Mouse (Mus musculus) heart, adult 9 months (tissue): ENCODE data around the gene Serinc5.

Source experiments
- DNase-seq, 2 experiments: peaks; one replicate each; pipeline ENCODE4 v3.0.0; 2022; ENCODE audit warnings: low spot score in 2 of 2

Serinc5 gene

DNA sequence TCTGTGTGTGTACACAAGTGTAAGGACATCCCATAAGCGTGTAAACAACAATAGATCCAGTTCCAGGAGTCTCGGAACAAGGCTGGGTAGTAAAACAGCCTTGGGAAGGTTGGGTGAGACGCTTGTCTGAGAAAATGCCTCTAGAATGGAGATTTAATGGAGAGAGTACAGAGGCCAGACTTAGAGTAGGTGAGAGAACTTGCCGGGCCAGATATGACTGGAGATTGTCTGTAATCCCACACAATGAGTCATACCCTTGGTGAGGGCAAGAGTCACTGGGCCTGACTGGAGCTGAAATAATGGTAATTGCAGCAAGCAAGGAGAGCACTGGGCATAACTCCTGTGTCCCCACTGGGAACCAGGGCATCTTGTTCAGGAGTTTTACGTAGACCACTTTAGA lies 2.2 kb downstream of the Serinc5 start:
- no peak for DNase-seq

DNA sequence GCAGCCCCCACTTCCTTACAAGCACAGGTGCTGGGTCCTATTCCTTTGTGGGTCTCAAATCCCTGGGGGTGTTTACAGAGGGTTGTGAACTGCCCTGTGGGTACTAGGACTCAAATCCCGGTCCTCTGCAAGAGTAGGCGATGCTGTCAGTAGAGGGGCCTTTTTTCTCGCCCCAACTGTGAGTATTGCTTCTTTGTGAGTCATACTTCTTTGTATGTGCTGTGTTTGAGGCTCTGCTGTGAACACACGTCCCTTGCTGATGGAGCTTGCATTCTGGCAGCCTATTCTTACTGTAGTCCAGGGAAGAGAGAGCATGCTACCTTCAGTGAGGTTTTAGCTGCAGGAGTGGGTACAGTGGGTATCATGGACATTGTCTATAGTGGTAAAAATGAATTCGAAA lies 4.3 kb downstream of the Serinc5 start:
- DNase-seq, result no peak

DNA sequence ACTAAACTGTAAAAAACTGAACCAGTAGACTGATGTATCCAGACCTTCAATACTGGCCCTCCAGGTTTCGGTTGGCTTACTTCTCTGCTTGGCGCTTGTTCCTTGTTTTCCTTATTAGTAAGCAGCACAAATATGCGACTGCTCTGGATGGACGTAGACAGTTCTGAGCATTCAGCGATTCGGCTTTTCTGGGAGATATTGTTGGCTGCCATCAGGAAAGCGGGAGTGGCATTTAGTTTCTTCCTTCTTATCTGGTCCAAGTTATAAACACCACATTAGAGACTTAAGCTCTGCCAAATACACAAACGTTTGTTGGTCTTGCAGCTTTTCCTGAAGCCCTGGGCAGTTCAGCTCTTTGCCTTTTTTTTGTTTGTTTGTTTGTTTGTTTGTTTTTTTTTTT lies 5.6 kb downstream of the Serinc5 start:
- no peak for DNase-seq

DNA sequence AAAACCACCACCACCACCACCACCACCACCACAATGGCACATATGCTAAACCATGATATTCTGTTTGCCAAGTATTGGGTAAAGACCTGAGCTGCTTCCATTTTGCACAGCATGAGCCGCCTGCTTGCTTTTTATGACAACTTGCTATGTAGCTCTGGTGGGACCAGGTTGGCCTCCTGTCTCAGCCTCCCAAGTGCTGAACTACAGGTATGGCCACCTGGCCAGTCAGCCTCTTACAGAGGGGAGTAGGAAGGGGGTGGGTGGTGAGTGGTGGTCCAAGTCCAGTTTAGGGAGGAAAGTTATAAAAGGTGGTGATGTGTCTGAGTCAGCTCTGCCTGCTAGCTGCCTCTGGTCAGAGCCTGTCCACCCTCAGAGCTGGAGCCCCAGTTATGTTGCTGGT lies 15.3 kb downstream of the Serinc5 start:
- DNase-seq, result no peak

DNA sequence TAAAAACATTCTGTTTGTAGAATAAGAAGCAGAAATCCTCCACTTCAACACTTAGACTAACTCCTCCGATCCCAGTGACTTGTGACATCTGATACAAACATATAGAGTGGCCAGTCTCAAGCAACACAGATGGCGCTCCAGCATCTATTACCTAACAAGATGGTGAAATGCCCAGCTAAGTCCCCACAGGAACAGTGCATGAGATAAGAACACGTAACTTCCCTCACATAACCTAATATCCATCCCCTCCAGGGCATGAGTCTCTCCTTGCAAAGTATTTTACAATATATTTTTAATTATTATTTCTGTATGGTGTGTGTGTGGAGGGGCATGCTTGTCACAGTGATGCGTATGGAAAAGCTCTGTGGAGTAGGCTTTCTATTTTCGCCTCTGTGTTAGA lies 15.8 kb downstream of the Serinc5 start:
- DNase-seq, result no peak

DNA sequence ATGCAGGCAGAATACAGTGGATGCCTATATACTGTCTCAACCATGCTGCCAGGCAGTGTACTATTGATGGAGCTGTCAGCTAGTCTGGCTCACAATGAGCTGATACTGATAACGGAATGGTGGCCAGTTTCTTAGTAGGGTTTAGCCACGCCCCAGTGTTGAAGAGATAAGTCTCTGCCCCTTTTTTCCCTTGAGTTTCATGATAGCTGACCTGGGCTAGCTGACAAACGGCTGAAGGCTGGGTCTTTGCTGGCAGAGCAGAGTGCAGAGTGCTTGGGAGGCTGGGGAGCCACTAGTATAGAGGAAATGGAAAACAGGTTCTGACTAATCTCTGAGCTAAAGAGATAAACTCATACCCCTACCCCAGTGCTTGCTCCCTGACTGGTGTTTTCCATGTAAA lies 18.6 kb downstream of the Serinc5 start:
- DNase-seq, result no peak

DNA sequence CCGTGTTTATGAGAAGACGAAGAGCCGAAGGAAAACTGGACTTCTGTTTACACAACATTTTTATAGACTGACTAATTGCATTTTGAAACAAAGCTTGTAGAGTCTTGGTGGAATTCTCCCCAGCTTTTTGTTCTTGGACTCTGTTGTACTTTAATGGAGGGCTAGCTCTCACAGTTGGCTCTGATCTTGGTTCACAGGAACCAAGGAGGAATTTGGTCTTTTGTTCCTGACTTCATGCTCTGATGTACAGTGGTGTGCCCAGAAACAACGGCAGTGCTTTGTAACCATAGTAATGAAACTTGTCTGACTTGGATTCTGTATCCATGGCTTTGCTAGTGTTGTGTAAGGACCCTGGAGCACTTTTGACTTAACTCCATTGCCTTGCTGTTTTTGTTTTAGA lies 20.6 kb downstream of the Serinc5 start:
- DNase-seq, result no peak

DNA sequence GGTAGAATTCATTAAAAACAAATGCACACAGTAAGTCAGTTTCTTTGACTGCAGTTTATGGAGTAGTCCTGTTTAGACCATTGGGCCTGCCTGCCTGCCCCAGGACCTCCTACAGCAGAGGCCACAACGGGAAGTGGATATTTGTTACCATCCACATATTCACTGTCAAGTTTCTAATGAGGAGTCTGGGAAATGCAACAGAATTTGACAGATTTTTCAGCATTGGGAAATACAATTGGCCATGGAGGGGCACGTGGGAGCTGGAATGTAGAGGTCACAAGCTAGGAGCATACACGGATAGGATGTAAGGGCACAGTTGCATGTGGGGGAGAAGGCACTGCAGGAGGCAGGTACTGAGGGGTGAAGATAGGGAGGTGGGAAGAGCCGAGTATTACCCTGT lies 21.7 kb downstream of the Serinc5 start:
- no peak for DNase-seq

DNA sequence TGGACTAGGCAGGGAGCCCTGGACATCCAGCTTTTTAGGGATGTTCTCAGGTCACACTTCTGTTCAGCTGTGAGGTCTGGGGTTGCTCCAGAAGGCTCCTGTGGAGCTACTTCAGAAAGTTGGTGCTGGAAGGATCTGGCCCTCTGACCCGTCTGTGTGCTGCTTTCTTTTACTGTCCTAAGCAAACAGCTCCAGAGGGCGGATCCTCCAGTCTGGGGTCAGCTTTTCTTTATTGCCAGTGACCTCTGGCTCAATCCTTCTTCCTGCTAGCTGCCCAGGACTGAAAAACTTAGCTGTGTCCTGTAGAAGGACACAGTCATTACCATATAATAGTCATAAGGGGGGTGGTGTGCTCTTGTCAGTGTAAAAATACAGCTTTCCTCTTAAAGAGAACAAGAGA lies 24.1 kb downstream of the Serinc5 start:
- DNase-seq, result no peak

DNA sequence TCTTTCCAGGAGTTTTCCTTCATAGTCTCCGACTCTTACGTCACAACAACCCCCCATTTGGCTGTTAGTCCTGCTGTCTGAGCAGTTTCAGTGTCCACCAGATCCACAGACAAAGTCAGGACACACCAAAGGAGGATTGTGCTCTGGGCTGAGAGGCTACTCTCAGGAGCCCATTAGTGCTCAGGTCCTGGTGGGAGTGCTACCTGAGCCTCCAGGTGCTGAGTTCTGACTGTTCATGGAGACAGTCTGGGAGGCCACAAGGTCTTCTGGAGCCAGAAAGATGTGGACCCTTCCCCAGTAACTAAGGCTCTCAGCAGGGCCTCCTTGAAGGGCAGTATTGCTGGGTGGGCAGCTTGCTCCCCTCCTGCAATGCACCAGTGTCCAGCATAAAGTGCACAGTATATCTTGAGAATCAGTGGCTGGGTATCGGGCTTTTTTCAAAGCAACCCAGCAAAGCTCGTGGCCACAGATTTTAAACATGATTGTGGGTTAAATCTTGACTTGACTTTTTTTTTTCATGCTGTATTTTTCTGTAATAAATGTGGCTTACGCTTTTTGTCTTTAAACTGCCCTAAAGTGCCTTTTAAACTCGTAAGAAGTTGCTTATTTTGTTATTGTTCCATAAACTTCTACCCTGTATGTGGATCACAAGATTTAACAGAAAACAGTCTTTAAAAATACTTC lies 25.5 kb downstream of the Serinc5 start:
- DNase-seq, result no peak

DNA sequence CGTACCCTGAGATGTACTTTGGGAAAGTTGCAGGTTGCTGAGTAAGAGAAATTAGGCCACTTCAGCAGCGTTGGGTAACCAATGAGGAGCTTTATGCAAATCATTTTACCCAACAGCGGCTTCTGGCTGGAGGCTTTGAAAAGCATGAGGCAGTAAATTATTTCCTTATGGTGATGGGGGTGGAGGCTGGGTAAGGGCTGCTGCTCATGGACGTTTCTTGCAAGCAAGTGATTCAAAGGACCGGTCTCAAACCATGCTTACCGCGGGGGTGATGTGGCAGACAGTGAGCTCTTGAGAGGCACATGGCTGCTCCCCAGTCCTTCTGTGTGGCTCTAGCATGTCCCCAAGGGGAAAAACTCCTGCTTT lies 26.0 kb downstream of the Serinc5 start:
- peak; percentile 41 to 52 for DNase-seq

DNA sequence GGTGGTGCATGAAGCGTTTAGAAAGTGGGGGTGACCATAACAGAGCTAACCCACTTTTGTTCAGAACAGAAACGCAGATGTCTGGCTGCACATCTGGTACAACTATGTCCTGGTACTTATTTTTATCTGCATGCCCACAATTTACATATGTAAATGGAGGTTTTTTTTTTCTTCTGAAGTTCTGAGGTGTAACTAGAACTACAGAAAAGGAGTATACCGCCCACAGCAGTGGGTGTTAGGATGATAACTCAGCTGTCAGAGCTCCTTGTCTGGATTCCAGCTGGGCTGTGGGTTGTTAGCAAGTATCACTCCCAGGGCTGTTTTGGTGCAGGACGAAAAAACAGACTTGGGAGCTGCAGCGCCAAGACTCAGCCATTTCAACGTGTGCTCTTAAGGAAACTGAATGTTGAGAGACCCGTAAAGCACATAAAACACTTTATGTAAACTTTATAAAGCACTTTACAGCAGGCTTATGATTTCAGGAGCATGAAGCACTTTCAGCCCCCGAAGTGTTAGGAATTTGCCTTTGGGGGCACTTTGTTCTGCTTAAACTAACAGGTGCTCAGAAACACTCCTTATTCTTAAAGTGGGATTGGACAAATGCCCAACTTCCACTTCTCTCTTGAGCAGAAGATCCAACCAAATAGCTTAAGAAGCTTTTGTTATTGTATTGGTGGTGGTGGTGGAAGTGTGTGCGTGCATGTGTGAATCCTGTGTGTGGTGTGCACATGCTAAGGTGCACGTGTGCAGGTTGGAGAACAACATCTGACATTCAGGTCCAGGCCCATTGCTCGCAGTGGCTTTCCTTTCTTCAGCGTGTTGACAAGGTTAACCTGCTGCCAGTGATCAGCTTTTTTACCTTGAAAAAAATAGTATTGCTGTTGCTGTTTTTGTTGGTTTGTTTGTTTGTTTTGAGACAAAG lies 28.5 kb downstream of the Serinc5 start:
- DNase-seq, result no peak

DNA sequence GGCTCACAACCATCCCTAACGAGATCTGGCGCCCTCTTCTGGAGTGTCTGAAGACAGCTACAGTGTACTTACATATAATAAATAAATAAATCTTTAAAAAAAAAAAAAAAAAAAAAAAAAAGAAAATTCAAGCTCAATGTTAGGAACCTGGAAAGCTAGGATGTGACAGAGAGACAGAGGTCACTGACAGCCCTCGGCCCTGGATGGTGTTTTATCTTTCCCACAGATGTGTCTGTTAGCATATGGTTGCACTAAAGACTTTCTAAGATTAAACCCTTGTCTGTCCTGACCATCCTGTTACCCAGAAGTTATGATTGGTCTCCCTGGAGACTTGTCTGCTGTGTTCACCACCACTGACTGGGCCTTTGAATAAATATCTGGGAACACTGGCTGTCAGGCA lies 33.3 kb downstream of the Serinc5 start:
- no peak for DNase-seq

DNA sequence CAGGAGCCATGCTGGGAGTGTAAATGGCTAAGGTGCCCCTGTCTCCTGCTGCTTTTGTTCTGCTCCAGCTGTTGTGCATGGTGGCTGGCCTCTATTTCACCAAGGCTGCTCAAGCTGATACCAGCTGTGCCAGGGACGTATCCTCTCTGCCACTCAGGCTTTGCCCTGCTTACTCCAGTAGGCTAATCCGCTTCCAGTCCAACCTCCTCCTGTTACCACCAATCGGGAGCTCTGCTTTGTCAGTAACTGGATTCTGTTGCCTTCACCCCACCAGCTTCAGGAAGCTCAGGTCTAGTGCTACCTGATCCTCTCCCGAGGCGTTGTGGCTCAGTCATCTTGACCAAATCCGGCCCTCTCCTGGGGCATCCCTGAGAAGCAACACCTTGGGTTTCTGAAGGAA lies 33.9 kb downstream of the Serinc5 start:
- no peak for DNase-seq

DNA sequence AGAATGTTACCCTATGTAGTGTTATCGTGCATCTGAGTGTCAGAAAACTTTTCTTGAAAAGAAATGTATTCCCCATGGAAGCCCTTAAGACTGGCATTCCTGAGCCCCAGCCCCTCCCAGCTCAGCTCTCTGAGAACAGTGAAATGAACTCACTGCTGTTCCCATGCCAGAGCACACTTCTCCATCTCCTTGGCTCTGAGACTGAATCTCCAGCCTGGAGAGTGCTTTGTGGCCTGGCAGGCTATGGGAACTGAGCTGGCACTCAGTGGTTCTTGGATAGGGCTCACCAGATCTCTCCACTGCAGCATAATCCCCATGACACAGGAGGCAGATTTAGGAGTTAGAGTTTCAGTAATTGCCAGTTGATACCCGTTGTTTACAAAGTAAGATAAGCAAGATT lies 36.8 kb downstream of the Serinc5 start:
- peak in 1 of 2 experiments; percentile 17 for DNase-seq

DNA sequence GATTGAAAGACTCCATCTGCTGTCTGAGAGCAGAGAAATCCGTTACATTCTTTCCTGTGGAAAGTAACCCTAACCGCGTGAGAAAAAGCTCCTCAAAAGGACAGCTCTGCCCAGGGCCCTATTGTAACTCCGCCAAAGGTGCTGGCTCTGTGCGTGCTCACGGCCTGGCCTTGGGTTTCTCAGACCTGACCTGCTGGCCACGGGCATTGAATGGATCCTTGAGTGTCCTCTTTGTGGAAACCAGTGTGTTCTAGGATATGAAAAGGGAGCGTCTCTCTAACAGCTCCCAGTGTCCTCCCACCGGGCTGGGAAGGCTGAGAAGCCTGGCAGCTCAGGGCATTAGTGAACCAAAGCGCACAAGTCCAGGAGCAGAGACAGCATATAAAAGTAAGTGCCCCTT lies 38.2 kb downstream of the Serinc5 start:
- no peak for DNase-seq

DNA sequence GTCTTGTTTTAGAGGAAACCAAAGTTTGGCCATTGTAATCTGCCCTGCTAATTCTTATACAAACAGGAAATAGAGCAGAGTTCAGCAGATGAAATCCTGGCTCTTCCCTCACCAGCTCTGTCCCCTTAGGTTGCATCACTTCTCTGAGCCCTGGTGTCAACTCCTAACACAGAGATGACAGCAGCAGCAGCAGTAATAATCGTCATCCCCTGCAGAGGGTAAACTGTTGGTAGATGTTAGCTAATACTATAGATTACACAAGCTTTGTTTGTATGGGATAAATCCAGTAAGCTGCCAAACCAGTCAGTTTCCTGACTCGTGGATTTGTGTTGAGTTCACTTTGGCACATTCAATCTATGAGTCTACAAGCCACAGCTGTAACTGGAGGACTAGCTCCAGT lies 40.1 kb downstream of the Serinc5 start:
- no peak for DNase-seq

DNA sequence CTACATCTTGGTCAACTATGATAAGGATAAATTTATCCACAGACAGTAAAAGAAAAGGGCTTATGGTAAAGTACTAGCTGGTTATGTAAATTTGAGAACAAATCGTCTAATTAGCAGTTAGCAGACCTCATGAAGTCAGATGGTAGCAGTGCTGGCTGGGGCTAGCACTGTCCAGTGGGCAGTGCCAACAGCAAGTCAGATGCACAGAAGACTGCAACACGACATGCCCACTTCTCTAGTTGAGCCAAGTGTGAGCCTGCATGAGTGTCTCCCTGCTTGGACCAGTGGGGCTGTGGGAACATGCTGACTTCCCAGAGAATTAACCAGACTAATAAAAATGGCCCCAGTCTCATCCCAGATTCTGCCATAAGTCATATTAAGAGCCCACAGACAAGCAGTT lies 41.6 kb downstream of the Serinc5 start:
- DNase-seq, result no peak

DNA sequence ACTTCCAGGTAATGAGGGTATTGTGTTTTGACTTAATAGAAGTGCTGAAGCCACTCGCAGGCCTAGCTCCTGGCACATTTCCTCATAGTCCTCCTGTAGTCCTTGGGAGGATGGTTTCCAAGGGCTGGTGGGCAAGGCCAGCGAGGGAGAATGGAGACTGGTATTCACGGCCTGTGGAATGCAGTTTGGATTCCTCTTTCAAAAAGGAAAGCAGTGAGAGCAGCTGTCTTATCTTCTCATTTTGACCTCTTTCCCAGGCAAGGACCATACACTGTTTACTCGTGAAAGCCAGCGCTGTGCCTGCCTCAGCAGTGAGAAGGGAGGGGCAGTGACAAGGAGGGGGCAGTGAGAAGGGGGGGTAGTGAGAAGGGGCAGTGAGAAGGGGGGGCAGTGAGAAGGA lies 42.4 kb downstream of the Serinc5 start:
- peak in 1 of 2 experiments; percentile 21 for DNase-seq

DNA sequence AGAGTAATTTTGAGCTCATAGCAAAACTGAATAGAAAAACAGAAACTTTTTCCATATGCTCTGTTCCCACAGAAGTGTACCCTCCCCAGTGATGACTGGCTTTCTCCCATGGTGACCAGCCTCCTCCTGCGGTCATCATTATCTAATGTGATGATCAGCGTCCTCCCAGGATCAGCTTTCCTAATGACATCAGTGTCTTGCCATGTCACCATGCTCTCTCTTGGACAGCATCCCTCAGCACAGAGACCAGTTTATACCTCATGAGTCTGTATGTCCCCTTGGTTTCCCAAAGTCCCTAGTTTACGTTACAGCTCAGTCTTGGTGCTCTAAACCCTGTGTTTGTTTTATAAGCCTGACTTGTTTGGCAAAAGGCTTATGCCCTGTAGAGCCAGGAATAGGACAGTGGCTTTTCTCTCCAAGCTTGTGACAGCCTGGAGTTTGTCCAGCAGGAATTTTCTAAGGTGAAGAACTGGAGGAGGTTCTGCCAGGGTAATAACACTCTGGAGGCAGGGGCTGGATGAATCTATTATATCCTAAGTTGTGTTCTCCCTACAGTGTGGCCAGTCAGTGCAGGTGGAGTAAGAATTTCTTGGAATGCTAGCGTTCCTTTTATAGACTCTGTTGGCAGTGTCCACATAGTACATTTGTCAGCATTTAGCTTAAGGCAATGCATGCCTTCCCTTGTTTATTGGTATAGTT lies 46.1 kb downstream of the Serinc5 start:
- peak; percentile 36 to 50 for DNase-seq

DNA sequence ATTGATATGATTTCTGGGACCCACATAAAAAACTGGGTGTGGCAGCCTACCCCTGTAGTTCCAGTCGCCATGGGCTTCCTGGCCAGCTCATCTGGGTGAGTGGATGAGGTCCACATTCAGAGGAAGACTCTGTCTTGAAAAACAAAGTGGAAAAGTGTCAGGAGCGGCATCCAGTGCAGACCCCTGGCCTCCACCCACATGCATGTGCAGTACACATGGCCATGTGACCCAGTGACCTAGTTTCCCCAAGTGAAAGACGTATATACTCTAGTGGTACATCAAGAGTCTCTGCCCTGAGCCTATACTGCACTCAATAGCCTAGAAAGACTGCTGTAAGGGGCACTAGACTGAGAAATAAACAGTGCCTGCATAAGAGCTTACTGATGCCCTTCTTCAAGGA lies 48.7 kb downstream of the Serinc5 start:
- DNase-seq, result no peak

DNA sequence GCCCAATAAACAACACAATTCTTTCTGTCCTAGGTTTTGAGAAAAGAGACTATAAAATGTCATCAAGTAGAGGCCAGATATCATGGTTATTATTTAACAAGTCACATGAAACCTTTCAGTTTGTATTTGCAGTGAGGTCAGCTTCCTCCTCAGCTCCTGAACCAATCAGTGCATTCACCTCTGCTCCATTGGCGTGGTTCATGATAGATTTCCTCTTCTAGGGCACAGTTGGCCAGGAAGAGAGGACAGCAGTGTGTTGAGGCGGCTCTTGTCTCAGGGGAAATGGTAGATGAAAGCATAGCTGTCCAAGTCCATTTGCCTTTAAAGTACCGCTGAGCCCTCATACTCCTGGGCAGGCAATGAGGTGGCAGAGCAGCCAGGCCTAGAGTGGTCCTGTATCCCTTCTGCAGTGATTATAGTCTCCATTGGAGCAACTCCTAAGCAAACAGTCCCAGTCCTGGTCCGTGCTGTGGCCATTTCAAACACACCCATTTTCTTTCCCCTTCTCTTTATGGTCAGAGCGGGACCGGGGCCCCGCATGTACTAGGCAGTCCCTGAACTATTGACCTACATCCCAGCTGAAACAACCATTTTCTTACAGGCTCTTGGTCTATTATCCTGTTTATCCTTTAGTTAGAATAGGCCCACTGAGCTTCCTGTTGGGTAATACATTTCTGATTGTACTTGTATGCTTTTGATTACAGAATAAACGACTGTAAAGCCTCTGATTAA lies 51.8 kb downstream of the Serinc5 start:
- DNase-seq, result peak in 1 of 2 experiments; percentile 19
